Mouse (Mus musculus): Measurements from ENCODE around the gene Catsper1.
A peak's percentile ranks its signal among the peaks of the same experiment; 100 is the strongest.

The Catsper1 gene

DNA sequence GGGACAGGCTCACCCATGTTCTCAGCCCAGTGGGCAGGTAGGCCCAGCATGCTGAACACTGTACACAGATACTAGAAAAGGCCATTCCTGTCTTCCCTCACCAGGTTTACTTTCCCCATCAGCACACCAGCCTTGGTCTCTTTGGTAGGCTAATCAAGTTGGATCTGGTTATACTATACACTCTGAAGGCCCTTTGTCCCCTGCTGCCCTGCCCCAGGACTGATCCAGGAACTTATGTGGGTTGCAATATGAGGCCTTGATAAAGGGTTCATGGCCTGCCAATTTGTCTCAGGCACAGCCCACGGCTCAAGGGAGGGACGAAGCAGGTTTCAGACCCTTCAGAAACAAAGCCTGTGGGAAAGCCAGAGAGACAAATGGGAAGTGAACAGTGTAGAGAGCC is 18.1 kb downstream of the Catsper1 start:
- no peak for DNase-seq (ENCODE audit: low spot score in 2 of 2)

GRCm38 (mm10) chr19:5356080-5356479 is 20.5 kb downstream of the Catsper1 start:
- DNase-seq (ENCODE audit: low spot score in 2 of 2), result no peak

DNA sequence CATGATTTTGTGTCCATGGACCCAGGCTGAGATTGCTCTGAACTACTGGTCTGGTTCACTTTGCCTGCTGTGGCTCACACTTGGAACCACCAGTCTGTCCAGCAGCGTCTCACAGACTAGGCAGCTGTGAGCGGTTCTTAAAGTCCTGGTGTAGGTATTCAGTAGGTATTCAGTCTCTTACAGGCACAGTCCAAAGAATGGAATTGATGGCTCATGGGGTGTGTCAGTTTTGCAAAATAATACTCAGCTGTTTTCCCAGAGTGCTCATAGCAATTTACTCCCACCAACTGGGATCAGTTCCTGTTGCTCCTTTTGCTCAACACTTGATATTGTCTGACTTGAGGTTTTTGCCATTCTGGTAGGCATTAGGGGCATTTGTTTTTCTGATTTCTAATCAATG is 26.6 kb downstream of the Catsper1 start:
- DNase-seq (ENCODE audit: low spot score in 2 of 2), result no peak

DNA sequence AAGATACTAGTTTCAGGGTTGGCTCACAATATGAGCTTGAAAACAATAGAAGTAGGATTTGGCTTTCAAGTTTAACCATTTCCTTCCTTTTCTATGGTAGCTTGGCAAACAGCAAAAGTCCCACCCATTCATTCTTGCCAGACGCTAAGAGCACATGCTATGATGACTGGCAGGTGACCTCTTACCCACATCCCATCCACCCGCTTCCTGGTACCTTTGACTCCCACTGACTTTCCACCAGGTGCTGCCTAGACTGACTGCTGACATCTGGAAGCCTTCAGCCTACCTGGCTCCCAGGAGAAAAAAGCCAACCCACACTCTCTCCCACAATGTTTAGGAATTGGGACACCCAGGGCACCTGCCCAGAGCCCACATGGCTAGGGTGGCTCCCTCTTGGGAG is 28.6 kb downstream of the Catsper1 start:
- no peak for DNase-seq (ENCODE audit: low spot score in 2 of 2)

- DNase-seq (ENCODE audit: low spot score in 2 of 2), result no peak
Measured at GRCm38 (mm10) chr19:5365751-5366150, 30.2 kb downstream of the Catsper1 start.

GRCm38 (mm10) chr19:5366175-5367052 is 30.9 kb downstream of the Catsper1 start, which contains the start of gene Eif1ad:
Gene Eif1ad (plus strand): TSS chr19:5366741.
- peak; percentile 93 to 96 for DNase-seq (ENCODE audit: low spot score in 2 of 2)

GRCm38 (mm10) chr19:5367053-5367359 is 31.5 kb downstream of the Catsper1 start, which contains the start of gene Banf1:
Gene Banf1 (minus strand): TSS chr19:5367168.
- DNase-seq (ENCODE audit: low spot score in 2 of 2), result no peak

DNA sequence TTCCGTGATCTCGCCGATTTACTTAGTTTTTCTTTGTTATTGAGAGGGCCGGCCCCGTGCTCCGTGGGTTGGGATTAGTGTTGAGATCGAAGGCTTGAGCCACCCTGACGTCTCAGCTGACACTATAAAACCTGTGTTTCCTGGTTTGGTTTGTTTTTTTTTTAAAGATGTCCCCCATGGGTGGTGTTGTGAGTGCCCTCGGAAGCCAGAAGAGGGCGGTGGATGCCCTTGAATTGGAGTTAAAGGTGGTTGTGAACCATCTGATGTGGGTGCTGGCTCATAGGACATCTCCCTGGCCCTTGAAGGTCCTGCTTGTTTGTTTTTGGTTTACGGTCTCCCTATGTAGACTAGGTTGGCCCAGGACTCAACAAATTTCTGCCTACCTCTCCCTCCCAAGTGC is 31.9 kb downstream of the Catsper1 start:
- DNase-seq (ENCODE audit: low spot score in 2 of 2), result no peak

DNA sequence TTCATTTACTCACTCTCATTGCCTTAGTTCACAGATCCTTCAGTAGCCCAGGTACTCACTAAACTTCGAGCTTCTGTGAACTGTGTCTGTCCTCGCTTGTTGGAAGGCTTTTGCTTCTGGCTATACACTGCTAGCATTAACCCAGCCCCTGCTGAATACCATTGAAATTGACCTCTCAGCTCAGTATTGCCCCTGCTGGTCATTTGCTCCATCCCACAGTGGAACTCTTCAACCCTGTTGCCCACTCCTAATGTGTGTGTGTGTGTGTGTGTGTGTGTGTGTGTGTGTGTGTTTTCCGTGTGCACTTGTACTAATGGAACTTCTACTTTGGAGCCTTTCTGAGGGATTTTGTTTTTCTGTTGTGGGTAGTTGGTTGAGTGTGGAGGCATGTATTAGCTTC is 35.4 kb downstream of the Catsper1 start:
- DNase-seq (ENCODE audit: low spot score in 2 of 2), result no peak

DNA sequence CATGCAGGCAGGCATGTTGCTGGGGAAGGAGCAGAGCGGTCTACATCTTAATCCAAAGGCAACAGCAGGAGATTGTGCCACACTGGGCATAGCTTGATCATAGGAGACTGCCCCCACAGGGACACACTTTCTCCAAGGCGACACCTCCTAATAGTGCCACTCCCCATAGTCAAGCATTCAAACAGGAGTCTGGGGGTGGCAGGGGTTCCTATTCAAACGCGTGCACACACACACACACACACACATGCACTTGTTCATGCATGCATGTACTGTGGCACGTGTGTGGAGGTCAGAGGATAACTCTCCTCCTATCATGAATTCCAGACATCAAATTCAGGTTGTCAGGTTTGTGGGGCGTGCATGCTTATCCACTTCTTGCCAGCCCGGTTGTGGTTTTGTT is 37.2 kb downstream of the Catsper1 start:
- no peak for DNase-seq (ENCODE audit: low spot score in 2 of 2)

GRCm38 (mm10) chr19:5374177-5374576 is 38.6 kb downstream of the Catsper1 start:
- no peak for DNase-seq (ENCODE audit: low spot score in 2 of 2)

- no peak for DNase-seq (ENCODE audit: low spot score in 2 of 2)
Measured at GRCm38 (mm10) chr19:5374748-5375147, 39.2 kb downstream of the Catsper1 start.

DNA sequence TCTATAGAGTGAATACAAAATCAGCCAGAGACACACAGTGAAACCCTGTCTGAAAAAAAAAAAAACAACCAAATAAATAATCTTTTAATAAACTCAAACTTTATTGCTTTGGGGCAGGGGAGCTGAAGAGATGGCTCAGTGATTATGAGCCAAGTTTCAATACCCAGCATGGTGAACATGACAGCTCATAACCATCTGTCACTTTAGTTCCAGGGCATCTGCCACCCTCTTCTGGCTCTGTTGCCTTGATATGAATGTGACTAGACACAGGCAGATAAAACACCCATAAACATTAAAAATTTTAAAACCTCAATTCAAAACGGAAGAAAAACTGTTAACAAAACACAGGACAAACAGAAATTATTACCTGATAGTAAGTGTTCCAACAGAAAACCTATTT is 41.9 kb downstream of the Catsper1 start:
- DNase-seq (ENCODE audit: low spot score in 2 of 2), result no peak

GRCm38 (mm10) chr19:5383326-5383725 is 47.8 kb downstream of the Catsper1 start:
- no peak for DNase-seq (ENCODE audit: low spot score in 2 of 2)

DNA sequence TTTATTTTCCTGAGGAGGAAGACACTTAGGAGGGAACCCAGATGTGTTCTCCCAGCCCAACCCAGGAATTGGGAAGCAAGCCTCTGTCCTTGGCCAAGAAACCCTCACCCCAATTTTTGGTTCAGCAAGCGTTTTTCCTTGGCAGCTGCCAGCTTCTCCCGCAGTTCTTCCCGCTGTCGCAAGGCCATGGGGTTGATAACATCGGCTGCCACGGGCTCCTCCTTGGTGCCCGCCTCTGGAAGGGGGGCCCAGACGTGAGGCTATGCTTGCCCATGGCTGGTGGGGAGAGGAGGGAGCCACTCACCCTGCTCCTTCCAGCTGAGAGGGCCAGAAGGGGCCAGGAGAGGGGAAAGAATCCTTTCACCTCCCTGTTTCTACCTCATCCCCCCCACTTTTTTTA is 49.2 kb downstream of the Catsper1 start:
- no peak for DNase-seq (ENCODE audit: low spot score in 2 of 2)

- DNase-seq (ENCODE audit: low spot score in 2 of 2), result peak in 1 of 2 experiments; percentile 42
Measured at GRCm38 (mm10) chr19:5388011-5388441, 52.5 kb downstream of the Catsper1 start.

DNA sequence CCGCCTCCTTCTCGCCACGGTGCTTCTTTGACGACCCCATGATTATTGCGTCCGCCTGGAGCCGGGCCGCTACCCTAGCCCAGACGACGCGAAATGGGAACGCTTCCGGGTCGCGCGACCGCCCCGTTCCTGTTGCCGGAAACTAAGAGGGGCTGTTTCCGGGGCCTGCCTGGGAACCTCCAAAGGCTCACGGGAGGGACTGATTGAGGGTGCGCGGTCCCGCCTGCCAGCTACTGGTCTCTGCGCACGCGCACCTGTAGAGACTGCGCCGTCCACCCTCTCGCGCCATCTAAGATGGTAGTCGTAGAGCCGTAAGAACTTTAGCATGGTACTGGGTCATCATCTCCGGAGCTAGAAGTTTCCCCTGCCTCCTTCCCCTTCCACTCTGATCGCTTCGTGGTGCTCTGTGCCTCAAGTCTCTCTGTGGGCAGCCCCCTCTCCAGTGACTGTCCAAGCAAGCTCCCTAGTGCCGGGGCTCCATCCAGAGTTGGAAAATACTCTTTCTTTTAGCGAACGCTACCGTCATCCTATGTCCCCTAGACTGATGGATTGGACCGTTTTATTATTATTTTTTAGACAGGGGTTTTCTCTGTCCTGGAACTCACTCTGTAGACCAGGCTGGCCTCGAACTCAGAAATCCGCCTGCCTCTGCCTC is 53.2 kb downstream of the Catsper1 start, which contains the start of gene Sart1:
Gene Sart1, minus strand, starts transcription at position 116 of the 655 bp plus-strand sequence.
- DNase-seq (ENCODE audit: low spot score in 2 of 2), result peak; percentile 93 to 96

DNA sequence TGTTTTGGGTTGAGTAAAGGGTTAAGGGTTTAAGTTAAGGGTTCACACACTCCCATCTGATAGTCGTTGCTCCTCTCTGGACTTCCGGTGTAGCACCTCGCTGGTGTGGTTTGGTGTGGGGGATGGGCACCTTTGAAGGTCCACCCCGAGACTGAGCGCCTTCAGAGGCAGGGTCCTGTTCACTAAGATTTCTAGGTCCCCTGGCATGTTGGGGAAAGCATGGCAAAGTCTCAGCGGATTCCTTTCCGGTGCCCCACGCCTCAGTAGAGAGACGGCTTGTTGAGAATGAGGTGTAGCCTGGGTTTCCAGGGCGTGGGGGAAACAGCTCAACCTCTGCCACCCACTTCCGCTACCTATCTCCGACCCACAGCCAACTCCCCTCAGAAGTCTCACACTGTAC is 54.1 kb downstream of the Catsper1 start:
- DNase-seq (ENCODE audit: low spot score in 2 of 2), result peak; percentile 54 to 83

DNA sequence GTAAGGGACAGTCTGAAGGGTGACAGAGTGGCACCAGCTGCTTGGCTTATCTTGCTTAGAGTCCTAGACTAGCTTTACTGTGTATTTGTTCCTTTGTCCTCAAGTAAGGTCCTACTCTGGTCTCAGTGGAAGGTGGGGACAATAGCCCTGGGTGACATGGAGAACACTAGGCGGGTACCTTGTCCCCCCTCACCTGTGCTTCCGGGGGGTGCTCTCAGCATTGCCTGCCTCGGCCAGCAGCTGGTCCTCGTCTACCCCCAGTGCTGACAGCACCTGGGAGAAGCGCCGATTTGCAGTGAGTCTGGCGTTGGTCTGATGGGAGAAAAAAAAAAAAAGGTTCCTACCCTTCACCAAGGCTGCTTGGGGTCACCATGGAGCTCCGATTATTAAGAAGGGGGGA is 54.9 kb downstream of the Catsper1 start:
- DNase-seq (ENCODE audit: low spot score in 2 of 2), result no peak

GRCm38 (mm10) chr19:5392892-5393291 is 57.4 kb downstream of the Catsper1 start:
- DNase-seq (ENCODE audit: low spot score in 2 of 2), result no peak
